Mouse (Mus musculus) CH12.LX (cell line): Measurements from ENCODE around the gene Camk2b. TPM values are rescaled to one million over a fixed set of nuclear protein-coding genes. Genes with fewer than 3 reads are reported as not detected.

ENCODE experiments used
- DNase-seq: peaks from one replicate; pipeline ENCODE4 v3.0.0-alpha.2; 2013; ENCODE audit errors: extremely low read depth
- H3K27ac ChIP-seq: 2 replicates; pipeline ENCODE4 v1.5.1; 2012; ENCODE audit warnings: low read depth, mild to moderate bottlenecking, control low read depth, moderate library complexity; ENCODE audit not compliant: insufficient read depth
- H3K27me3 ChIP-seq: replicated peaks from 2 replicates; pipeline ENCODE3; 2012; ENCODE audit warnings: inconsistent platforms
- H3K36me3 ChIP-seq, 2 experiments: replicated peaks in 1 of 2; 2 replicates each; pipeline versions ENCODE3 to v1.6.1; 2012; ENCODE audit warnings: inconsistent platforms in 1 of 2, low read length in 1 of 2, mild to moderate bottlenecking in 1 of 2, mixed read lengths in 1 of 2, moderate library complexity in 1 of 2; ENCODE audit not compliant: control insufficient read depth in 1 of 2, insufficient read depth in 1 of 2
- H3K4me1 ChIP-seq, 2 experiments: 2 replicates each; pipeline ENCODE4 v1.6.1; 2012; ENCODE audit warnings: inconsistent platforms in 1 of 2, moderate library complexity in 1 of 2; ENCODE audit not compliant: insufficient read depth in 2 of 2, control insufficient read depth in 1 of 2
- H3K4me2 ChIP-seq: 2 replicates; pipeline ENCODE4 v1.6.1; 2012; ENCODE audit warnings: low read depth, mild to moderate bottlenecking, control low read depth; ENCODE audit not compliant: poor library complexity, insufficient read depth, severe bottlenecking
- H3K4me3 ChIP-seq, 3 experiments: fragments of 150-350 bp in 1 of 3; sonication (generic) in 1 of 3; replicated peaks in 1 of 3; 2 replicates each; pipeline versions ENCODE3 to v1.5.1; 2011 to 2012; ENCODE audit warnings: low read depth in 2 of 3, low read length in 2 of 3, mild to moderate bottlenecking in 2 of 3, moderate library complexity in 2 of 3, control low read depth in 1 of 3, improper control_type of control experiment in 1 of 3, inconsistent platforms in 1 of 3, mixed read lengths in 1 of 3; ENCODE audit not compliant: poor library complexity in 1 of 3
- H3K79me2 ChIP-seq: replicated peaks from 2 replicates; pipeline ENCODE4 v1.6.1; 2012; ENCODE audit warnings: mild to moderate bottlenecking, moderate library complexity; ENCODE audit not compliant: control insufficient read depth, poor library complexity, insufficient read depth, severe bottlenecking; ENCODE audit errors: extremely low read depth
- H3K9ac ChIP-seq: 2 replicates; pipeline ENCODE4 v1.6.1; 2012; ENCODE audit warnings: low read depth, mild to moderate bottlenecking, control low read depth, moderate library complexity; ENCODE audit not compliant: insufficient read depth
- H3K9me3 ChIP-seq: replicated peaks from 2 replicates; pipeline ENCODE3; 2012; ENCODE audit warnings: low read length, inconsistent platforms, mixed read lengths
- BHLHE40 ChIP-seq: IDR thresholded peaks from 2 replicates; pipeline ENCODE4 v1.6.1; 2011; ENCODE audit warnings: mild to moderate bottlenecking, low read depth, low read length, improper control_type of control experiment
- ELF1 ChIP-seq: IDR thresholded peaks from 2 replicates; pipeline ENCODE4 v1.6.1; 2014; ENCODE audit warnings: low read depth, mild to moderate bottlenecking, inconsistent platforms, low read length, improper control_type of control experiment
- GABPA ChIP-seq: IDR thresholded peaks from 2 replicates; pipeline ENCODE4 v1.6.1; 2012; ENCODE audit warnings: low read depth, low read length, improper control_type of control experiment, inconsistent platforms; ENCODE audit not compliant: insufficient replicate concordance
- JUND ChIP-seq: conservative IDR thresholded peaks from 2 replicates; pipeline ENCODE4 v1.6.1; 2011; ENCODE audit warnings: low read depth, low read length, improper control_type of control experiment
- KAT2A ChIP-seq: IDR thresholded peaks from 2 replicates; pipeline ENCODE4 v1.6.1; 2012; ENCODE audit warnings: low read length, improper control_type of control experiment, inconsistent platforms; ENCODE audit not compliant: insufficient replicate concordance
- MAX ChIP-seq: IDR thresholded peaks from 2 replicates; pipeline ENCODE4 v1.6.1; 2011; ENCODE audit warnings: low read length, improper control_type of control experiment
- MXI1 ChIP-seq: IDR thresholded peaks from 2 replicates; pipeline ENCODE4 v1.6.1; 2011; ENCODE audit warnings: mild to moderate bottlenecking, low read depth, low read length, improper control_type of control experiment
- MYC ChIP-seq: IDR thresholded peaks from 2 replicates; pipeline ENCODE4 v1.6.1; 2011; ENCODE audit warnings: low read depth, mild to moderate bottlenecking, improper control_type of control experiment, low read length
- NELFE ChIP-seq: IDR thresholded peaks from 2 replicates; pipeline ENCODE4 v1.6.1; 2011; ENCODE audit warnings: low read depth, low read length, improper control_type of control experiment
- NRF1 ChIP-seq: IDR thresholded peaks from 2 replicates; pipeline ENCODE4 v1.6.1; 2014; ENCODE audit warnings: low read depth, mild to moderate bottlenecking, inconsistent platforms, low read length, improper control_type of control experiment, moderate library complexity
- POLR2A ChIP-seq: IDR thresholded peaks from 2 replicates; pipeline ENCODE4 v1.6.1; 2011; ENCODE audit warnings: low read depth, mild to moderate bottlenecking, improper control_type of control experiment, low read length
- RAD21 ChIP-seq: IDR thresholded peaks from 2 replicates; pipeline ENCODE4 v1.6.1; 2011; ENCODE audit warnings: low read depth, mild to moderate bottlenecking, low read length, improper control_type of control experiment, moderate library complexity
- TBP ChIP-seq: conservative IDR thresholded peaks from 2 replicates; pipeline ENCODE4 v1.6.1; 2011; ENCODE audit warnings: low read depth, low read length, improper control_type of control experiment
- UBTF ChIP-seq: IDR thresholded peaks from 2 replicates; pipeline ENCODE4 v1.6.1; 2012; ENCODE audit warnings: low read depth, mild to moderate bottlenecking, inconsistent platforms, low read length, improper control_type of control experiment, moderate library complexity
- USF1 ChIP-seq: IDR thresholded peaks from 2 replicates; pipeline ENCODE4 v1.6.1; 2014; ENCODE audit warnings: low read depth, mild to moderate bottlenecking, inconsistent platforms, low read length, improper control_type of control experiment
- ZC3H11A ChIP-seq: IDR thresholded peaks from 2 replicates; pipeline ENCODE4 v1.6.1; 2012; ENCODE audit warnings: low read depth, mild to moderate bottlenecking, inconsistent platforms, low read length, improper control_type of control experiment
- dilution Hi-C: fragments of 300-500 bp; cut with MboI; formaldehyde crosslinking; loops from 2 replicates; pipeline ENCODE4 v1.14.3; 2020; ENCODE audit warnings: low sequenced_read_pairs; ENCODE audit not compliant: extremely low pct_unique_long_range_greater_than_20kb, extremely low pct_ligation_motif_present
- in situ Hi-C: fragments of 300-500 bp; cut with MboI; formaldehyde crosslinking; loops from 3 replicates; pipeline ENCODE4 v1.14.3; 2019; ENCODE audit warnings: low sequenced_read_pairs, low pct_ligation_motif_present, low pct_unique_long_range_greater_than_20kb, mixed read lengths
- polyA plus RNA-seq: library from polyadenylated mRNA; unstranded; fragments of >175 nt; gene quantifications from 2 replicates; pipeline ENCODE4 v1.2.1, GENCODE M21; 2012; ENCODE audit warnings: low read depth; ENCODE audit not compliant: insufficient read length
- total RNA-seq, 2 experiments: library from RNA; depleted of rRNA; stranded (reverse); fragments of 300-350 nt in 1 of 2; fragments of >200 nt in 1 of 2; gene quantifications; 2 replicates each; pipeline ENCODE4 v1.2.3; 2012 to 2014

Gene Camk2b
- total and polyA plus RNA-seq, 3 experiments = 0.08 to 0.26 (median 0.11) TPM

DNA sequence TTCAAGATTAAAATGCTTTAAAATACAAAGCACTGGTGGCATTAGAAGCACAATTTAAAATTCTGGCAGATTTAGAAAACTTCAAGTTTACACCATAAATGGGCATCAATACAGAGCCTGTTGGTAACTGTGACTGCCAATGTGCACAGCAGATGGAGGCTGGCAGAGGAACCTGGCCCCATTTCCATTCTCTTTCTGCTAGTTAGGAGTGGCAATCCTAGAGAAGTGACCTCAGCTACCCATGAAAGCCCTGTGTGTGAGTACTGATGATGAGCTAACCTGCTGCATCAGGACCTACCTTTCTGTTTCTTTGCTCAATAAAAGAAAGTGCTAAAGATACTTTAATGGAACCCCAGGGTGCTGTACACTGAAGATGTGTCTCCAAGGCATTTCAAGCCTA, 43.8 kb upstream of the Camk2b start:
- H3K79me2 ChIP-seq = no peaks in the 10 kb centered on the region
- peaks cover 0 to 8% of the 10 kb centered on the region in 2 experiments; a peak in 3 of 4 replicates for H3K4me1 ChIP-seq
- in situ Hi-C loops = no loop called here
- TF ChIP-seq KAT2A = no peak
- TF ChIP-seq POLR2A = no peak
- no peak for TF ChIP-seq JUND
- TF ChIP-seq RAD21 = no peak
- no peak for TF ChIP-seq NELFE
- TF ChIP-seq USF1 = no peak
- TF ChIP-seq MYC = no peak
- TF ChIP-seq NRF1 = no peak
- TF ChIP-seq MAX = no peak
- TF ChIP-seq TBP = no peak
- TF ChIP-seq GABPA = no peak
- no peak for TF ChIP-seq MXI1
- no peak for TF ChIP-seq ZC3H11A
- TF ChIP-seq ELF1 = no peak
- no peak for TF ChIP-seq UBTF
- H3K4me2 ChIP-seq = no peak overlapping the region
- H3K36me3 ChIP-seq = peaks cover 77 to 94% of the 10 kb centered on the region in 2 experiments
- dilution Hi-C loops = no loop called here
- no peak overlapping the region for H3K4me3 ChIP-seq
- H3K27ac ChIP-seq = no peak overlapping the region
- no peak for DNase-seq
- no peak overlapping the region for H3K9ac ChIP-seq
- H3K27me3 ChIP-seq = no peaks in the 10 kb centered on the region
- no peaks in the 10 kb centered on the region for H3K9me3 ChIP-seq

DNA sequence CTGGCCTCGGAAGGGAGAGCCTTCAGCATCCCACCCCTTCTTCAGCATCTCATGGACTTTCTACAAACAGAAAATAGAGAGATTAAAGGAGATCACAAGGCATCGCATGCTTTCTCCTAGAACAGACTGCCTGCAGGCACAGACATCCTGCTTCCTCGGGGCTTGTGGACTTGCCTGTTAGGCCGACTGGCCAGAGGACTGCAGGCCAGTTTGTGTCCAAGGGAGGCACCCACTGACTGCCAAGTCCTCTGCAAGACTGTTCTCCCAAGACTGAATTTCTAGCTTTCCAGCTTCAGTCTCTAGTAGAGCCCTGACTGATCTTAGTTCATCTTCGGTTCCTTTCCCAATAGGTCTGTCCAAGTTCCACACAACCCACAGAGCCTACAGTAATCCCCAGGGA, 42.1 kb upstream of the Camk2b start:
- Histone ChIP-seq H3K4me3 (no peak overlapping the region), H3K4me1 (peaks cover 0 to 8% of the 10 kb centered on the region in 2 experiments; a peak in 3 of 4 replicates), H3K9me3 (no peaks in the 10 kb centered on the region), H3K4me2 (no peak overlapping the region)
- TF ChIP-seq BHLHE40 = no peak
- TF ChIP-seq, all 38 proteins: peak for 0
- peak; percentile 22 for DNase-seq
- no peak overlapping the region for H3K9ac ChIP-seq
- H3K27me3 ChIP-seq = no peaks in the 10 kb centered on the region
- in situ Hi-C loops = no loop called here
- H3K27ac ChIP-seq = no peak overlapping the region
- no peaks in the 10 kb centered on the region for H3K79me2 ChIP-seq
- H3K36me3 ChIP-seq = peaks cover 67 to 96% of the 10 kb centered on the region in 2 experiments
- dilution Hi-C loops = no loop called here
